Mouse (Mus musculus) cerebellum, adult 2 months (tissue): Measurements from ENCODE around the gene Pdap1.

Experiments
- CTCF ChIP-seq: fragments of 200-500 bp; IDR thresholded peaks from 2 replicates; pipeline ENCODE4 v1.5.1; 2011; ENCODE audit warnings: low read depth, mild to moderate bottlenecking, control low read depth, low read length, moderate library complexity, borderline replicate concordance; ENCODE audit not compliant: insufficient read depth
- POLR2A ChIP-seq: fragments of 200-500 bp; IDR thresholded peaks from 2 replicates; pipeline ENCODE4 v1.6.1; 2011; ENCODE audit warnings: low read length, control low read depth, borderline replicate concordance; ENCODE audit not compliant: insufficient read depth

GRCm38 (mm10) chr5:145112566-145112965, 27.5 kb downstream of the Pdap1 start:
- TF ChIP-seq CTCF (no peak), POLR2A (no peak)
